Mouse (Mus musculus) E14TG2a.4 (cell line): ENCODE results near the gene Prrg2.

Experiments
- CTCF ChIP-seq: conservative IDR thresholded peaks from 2 replicates; pipeline ENCODE4 v1.5.1; 2014; ENCODE audit warnings: low read length
- NANOG ChIP-seq: IDR thresholded peaks from 2 replicates; pipeline ENCODE4 v1.6.1; 2014; ENCODE audit warnings: borderline replicate concordance, low read length, mixed read lengths

DNA sequence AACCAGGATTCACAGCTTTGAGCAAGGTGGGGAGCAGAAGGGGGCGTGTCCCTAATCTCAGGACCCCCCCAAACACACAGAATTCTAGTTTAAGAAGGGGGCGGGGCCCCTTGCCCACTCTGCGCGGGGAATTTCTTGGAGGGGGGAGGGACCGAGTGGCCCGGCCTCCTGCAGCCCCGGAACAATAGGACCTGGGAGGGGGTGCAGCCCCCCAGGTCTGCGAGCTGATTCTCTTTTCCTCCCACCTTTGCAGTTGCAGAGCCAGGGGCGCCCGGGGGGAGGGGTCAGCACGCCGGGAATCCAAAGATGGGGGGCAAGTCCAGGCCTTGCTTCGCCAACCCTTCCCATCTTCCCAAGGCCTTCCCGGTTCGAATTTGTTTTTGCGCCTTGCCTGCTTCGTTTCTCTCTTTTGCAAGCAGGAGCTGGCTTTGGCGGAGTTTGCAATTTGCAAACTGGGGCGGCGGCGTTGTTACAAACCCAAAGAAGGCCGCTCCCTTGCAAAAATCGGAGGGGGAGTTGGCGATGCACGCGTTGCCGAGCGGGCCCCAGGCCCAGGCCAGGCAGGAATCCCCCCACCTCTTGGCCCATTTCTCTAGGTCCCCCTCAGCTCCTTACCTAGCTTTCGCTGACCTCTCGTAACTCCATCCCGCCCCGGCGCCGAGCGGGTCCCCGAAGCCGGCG, 10.2 kb downstream of the Prrg2 start:
- TF ChIP-seq CTCF (no peak), NANOG (no peak)
